In genomic region chr11:116412028-116412827, GRCm38 (mm10) we compare ENCODE assay signal across 8 mouse cellular contexts. TPM values are rescaled to one million over a fixed set of nuclear protein-coding genes. Genes with fewer than 3 reads are reported as not detected.
A peak's percentile ranks its signal among the peaks of the same experiment; 100 is the strongest.
DNase-seq lines count a peak whose midpoint lies in the region; ATAC-seq and TF ChIP-seq lines count a peak whose summit lies in the region.

No protein-coding gene starts in this region.

- H3K9me3 ChIP-seq in forebrain, embryonic 11.5 days (ENCODE audit: control insufficient read depth, low read length) = no peaks in the 10 kb centered on the region

- H3K36me3 ChIP-seq in forebrain, embryonic 11.5 days (ENCODE audit: control insufficient read depth, insufficient read depth, low read length) = no peaks in the 10 kb centered on the region
- no peaks in the 10 kb centered on the region for H3K36me3 ChIP-seq in myocyte (ENCODE audit: control insufficient read depth, insufficient read depth)

- TF ChIP-seq CTCF in lung, adult 2 months (IDR thresholded peaks at IDR 0.05; ENCODE audit: insufficient read depth, low read length) = no peak
- no peak for TF ChIP-seq CTCF in bone marrow macrophage, adult 2 months (IDR thresholded peaks at IDR 0.05; ENCODE audit: low read depth, low read length)

- peak overlapping the region; percentile 69 for H3ac ChIP-seq in myocyte (ENCODE audit: control insufficient read depth, insufficient read length)

- peak overlapping the region; percentile 74 for H3K4me3 ChIP-seq in lung, adult 2 months (replicated peaks; ENCODE audit: extremely low read depth, low read depth, low read length)
- H3K4me3 ChIP-seq in bone marrow macrophage, adult 2 months (ENCODE audit: insufficient read depth, low read length) = peak overlapping the region; percentile 67
- peak overlapping the region; percentile 76 for H3K4me3 ChIP-seq in forebrain, embryonic 11.5 days (ENCODE audit: low read depth, low read length)
- peak overlapping the region; percentile 26 for H3K4me3 ChIP-seq in myocyte

- H3K9ac ChIP-seq in forebrain, embryonic 11.5 days (ENCODE audit: low read length) = peak overlapping the region; percentile 95

- peak; percentile 55 for ATAC-seq in forebrain, embryonic 11.5 days (replicated peaks; ENCODE audit: low FRiP score)

- H3K27me3 ChIP-seq in forebrain, embryonic 11.5 days (ENCODE audit: control insufficient read depth, insufficient read depth, low read length) = 0 out of 2 replicates have a peak, but pooled peaks cover 2% of the 10 kb centered on the region
- no peaks in the 10 kb centered on the region for H3K27me3 ChIP-seq in myocyte (ENCODE audit: control insufficient read depth, insufficient read depth, insufficient read length)

- peaks cover 8% of the 10 kb centered on the region for H3K79me2 ChIP-seq in myocyte (ENCODE audit: control insufficient read depth, insufficient read depth)

- H3K4me1 ChIP-seq in lung, adult 2 months (ENCODE audit: control insufficient read depth, insufficient read depth, low read length) = 0 out of 2 replicates have a peak, but pooled peaks cover 3% of the 10 kb centered on the region
- H3K4me1 ChIP-seq in bone marrow macrophage, adult 2 months (ENCODE audit: control insufficient read depth, insufficient read depth, low read length) = peaks cover 30% of the 10 kb centered on the region
- peaks cover 8% of the 10 kb centered on the region; the same call in 1 of the 2 replicates for H3K4me1 ChIP-seq in forebrain, embryonic 11.5 days (replicated peaks; ENCODE audit: control insufficient read depth, insufficient read depth, low read length)

- peak overlapping the region; percentile 97 for H3K4me2 ChIP-seq in forebrain, embryonic 11.5 days (ENCODE audit: low read depth, low read length, severe bottlenecking)
- peak overlapping the region; percentile 88 for H3K4me2 ChIP-seq in myocyte (ENCODE audit: low read depth)

- no peak for DNase-seq in lung, adult 2 months
- DNase-seq in lung, postnatal 10 days = no peak
- DNase-seq in forebrain, embryonic 11.5 days (ENCODE audit: low spot score) = peak; percentile 68
- peak; percentile 55 for DNase-seq in kidney, postnatal 10 days
- peak; percentile 24 to 48 for DNase-seq in thymus, postnatal 36 days
- DNase-seq in layer of hippocampus, adult 11-12 months (ENCODE audit: low spot score) = no peak

- 2% methylated on average over 58 of the region's 76 CpGs for WGBS in lung, adult 2 months
- under 1% methylated on average over 61 of the region's 76 CpGs for WGBS in forebrain, embryonic 11.5 days

- no peak overlapping the region; the same call in 1 of the 2 replicates for H3K27ac ChIP-seq in bone marrow macrophage, adult 2 months (ENCODE audit: insufficient read depth, low read depth, low read length)
- peak overlapping the region; percentile 37; the same call in 1 of the 2 replicates for H3K27ac ChIP-seq in forebrain, embryonic 11.5 days (ENCODE audit: low read depth, low read length)

- TF ChIP-seq POLR2A in lung, adult 2 months (IDR thresholded peaks at IDR 0.05; ENCODE audit: borderline replicate concordance, extremely low read depth, low read depth, low read length) = no peak
- TF ChIP-seq POLR2A in bone marrow macrophage, adult 2 months (IDR thresholded peaks at IDR 0.05; ENCODE audit: borderline replicate concordance, low read depth, low read length) = no peak
- no peak for TF ChIP-seq POLR2A in myocyte (IDR thresholded peaks at IDR 0.05; ENCODE audit: insufficient read length, low read depth)

TF ChIP-seq in myocyte, 11 proteins besides CTCF, POLR2A, EP300 and RAD21:
- no peak for TF ChIP-seq TCF12 (IDR thresholded peaks at IDR 0.05; ENCODE audit: insufficient read depth, poor library complexity, severe bottlenecking)
- TF ChIP-seq SRF (IDR thresholded peaks at IDR 0.05; ENCODE audit: control insufficient read depth, insufficient read length, low read depth) = no peak
- TF ChIP-seq MYOD1 (IDR thresholded peaks at IDR 0.05; ENCODE audit: control insufficient read depth in 1 of 3, insufficient read length in 2 of 3, low read depth in 2 of 3) = peak in 1 of 3 experiments; percentile 4

RNA-seq across cellular contexts. Expression of gene Rnf157, which starts 0.6 kb away (rescaled TPM):
- polyA plus RNA-seq in lung, adult 2 months (2012; rRNA removed) = 3.0 and 3.6 TPM in 2 replicates
- 12.3 and 12.4 TPM in 2 replicates for polyA plus RNA-seq in bone marrow macrophage, adult 2 months (2012; ENCODE audit: insufficient read depth, insufficient read length, missing spikeins)
- polyA plus RNA-seq in forebrain, embryonic 11.5 days (2014; fragmentation: Nextera tagmentation; extraction: Ambion mirVana) = 25.0 and 26.1 TPM in 2 replicates
- 15.2 TPM for polyA plus RNA-seq in myocyte (2012; fragmentation: generic; extraction: Trizol)

RNA-seq across cellular contexts. Expression of gene Ubald2, which starts 21.7 kb away (rescaled TPM):
- polyA plus RNA-seq in lung, adult 2 months (2012; rRNA removed) = 159 and 160 TPM in 2 replicates
- polyA plus RNA-seq in bone marrow macrophage, adult 2 months (2012; ENCODE audit: insufficient read depth, insufficient read length, missing spikeins) = 123 and 152 TPM in 2 replicates
- polyA plus RNA-seq in forebrain, embryonic 11.5 days (2014; fragmentation: Nextera tagmentation; extraction: Ambion mirVana) = 80.2 and 83.7 TPM in 2 replicates
- 120 TPM for polyA plus RNA-seq in myocyte (2012; fragmentation: generic; extraction: Trizol)

RNA-seq across cellular contexts. Expression of gene Qrich2, which starts 53.8 kb away (rescaled TPM):
- polyA plus RNA-seq in lung, adult 2 months (2012; rRNA removed) = 0.11 and 0.18 TPM in 2 replicates
- not detected in 2 replicates for polyA plus RNA-seq in bone marrow macrophage, adult 2 months (2012; ENCODE audit: insufficient read depth, insufficient read length, missing spikeins)
- not detected in 2 replicates for polyA plus RNA-seq in forebrain, embryonic 11.5 days (2014; fragmentation: Nextera tagmentation; extraction: Ambion mirVana)
- polyA plus RNA-seq in myocyte (2012; fragmentation: generic; extraction: Trizol) = not detected

Comparison
In these comparisons a context has a peak if more than half of its experiments do, and no peak if none do; other contexts are left out.
1. DNase-seq: peak in forebrain, embryonic 11.5 days (single experiment), kidney, postnatal 10 days (single experiment) and thymus, postnatal 36 days (2 of 2); none in lung, adult 2 months (single experiment), lung, postnatal 10 days (single experiment) and layer of hippocampus, adult 11-12 months (single experiment).
2. H3K4me3 ChIP-seq: peak in every context shown above with its lines; median percentile 76 in forebrain, embryonic 11.5 days; 74 in lung, adult 2 months; 67 in bone marrow macrophage, adult 2 months; 26 in myocyte.